Mouse (Mus musculus): ENCODE measurements around the gene Gm17655. TPM values are rescaled to one million over a fixed set of nuclear protein-coding genes. Genes with fewer than 3 reads are reported as not detected.
"Not testable (repeated sequence)": the region's sequence is repeated elsewhere in the genome, so short reads cannot be mapped to it uniquely, and the experiment has no call there.

Gm17655 gene
- polyA plus RNA-seq, 1 experiment from 2014 or later: 8.8 TPM

- H3K9me3 ChIP-seq, H3K4me1 ChIP-seq, H3K27me3 ChIP-seq, H3K36me3 ChIP-seq: not testable (repeated sequence)
- Histone ChIP-seq H3K27ac (replicated peaks) (peak overlapping the region; percentile 84), H3K4me3 (peak overlapping the region; percentile 40), H3K4me2 (replicated peaks) (peak overlapping the region; percentile 57), H3K9ac (replicated peaks) (peak overlapping the region; percentile 48)
- ATAC-seq (replicated peaks): peak; percentile 98
- 21% methylated on average over 8 of the region's 8 CpGs for WGBS
These were observed 48.5 kb downstream of the Gm17655 start for GRCm38 (mm10) chr5:110023694-110024427.

- H3K4me3 ChIP-seq: peak overlapping the region; percentile 40
- peak overlapping the region; percentile 57 for H3K4me2 ChIP-seq (replicated peaks)
- no peaks in the 10 kb centered on the region for H3K27me3 ChIP-seq
- ATAC-seq (replicated peaks): peak; percentile 89
- peak overlapping the region; percentile 48 for H3K9ac ChIP-seq (replicated peaks)
- peak overlapping the region; percentile 84 for H3K27ac ChIP-seq (replicated peaks)
- 24% methylated on average over 9 of the region's 9 CpGs for WGBS
- 0 out of 2 replicates have a peak, but pooled peaks cover under 1% of the 10 kb centered on the region for H3K9me3 ChIP-seq
- no peaks in the 10 kb centered on the region for H3K36me3 ChIP-seq
- no peaks in the 10 kb centered on the region for H3K4me1 ChIP-seq
These were observed 49.0 kb downstream of the Gm17655 start for GRCm38 (mm10) chr5:110023273-110023672.

- not testable (repeated sequence) for ATAC-seq (replicated peaks); H3K36me3 ChIP-seq; H3K4me2 ChIP-seq (replicated peaks); H3K4me3 ChIP-seq; H3K4me1 ChIP-seq; H3K9ac ChIP-seq (replicated peaks); H3K27me3 ChIP-seq; H3K27ac ChIP-seq (replicated peaks)
- 89% methylated on average over 10 of the region's 10 CpGs for WGBS
- peaks cover 12% of the 10 kb centered on the region; the same call in 1 of the 2 replicates for H3K9me3 ChIP-seq
These were observed 56.5 kb downstream of the Gm17655 start for GRCm38 (mm10) chr5:110015775-110016174.

Other genes with a start within 250 kb of the Gm17655 start
- gene Gm15446, start 149.1 kb downstream of the Gm17655 start, polyA plus RNA-seq (2015; fragmentation: Nextera tagmentation; extraction: Ambion mirVana): 0.43 and 0.61 TPM in 2 replicates
- gene Zfp932, start 76.0 kb downstream of the Gm17655 start, polyA plus RNA-seq (2015; fragmentation: Nextera tagmentation; extraction: Ambion mirVana): 27.7 and 30.3 TPM in 2 replicates
- 0.70 and 1.0 TPM in 2 replicates for gene Gm35315, start 21.9 kb upstream of the Gm17655 start, polyA plus RNA-seq (2015; fragmentation: Nextera tagmentation; extraction: Ambion mirVana)
- gene Plcxd1, start 27.5 kb upstream of the Gm17655 start, polyA plus RNA-seq (2015; fragmentation: Nextera tagmentation; extraction: Ambion mirVana): 2.6 and 2.8 TPM in 2 replicates
- 66.3 and 67.9 TPM in 2 replicates for gene Gtpbp6, start 35.7 kb upstream of the Gm17655 start, polyA plus RNA-seq (2015; fragmentation: Nextera tagmentation; extraction: Ambion mirVana)
- gene Zfp605, start 37.6 kb upstream of the Gm17655 start, polyA plus RNA-seq (2015; fragmentation: Nextera tagmentation; extraction: Ambion mirVana): 17.3 and 17.9 TPM in 2 replicates
- gene Chfr, start 63.3 kb upstream of the Gm17655 start, polyA plus RNA-seq (2015; fragmentation: Nextera tagmentation; extraction: Ambion mirVana): 85.2 and 86.9 TPM in 2 replicates
- gene Golga3, start 104.2 kb upstream of the Gm17655 start, polyA plus RNA-seq (2015; fragmentation: Nextera tagmentation; extraction: Ambion mirVana): 21.6 and 21.7 TPM in 2 replicates
- gene Ankle2, start 158.5 kb upstream of the Gm17655 start, polyA plus RNA-seq (2015; fragmentation: Nextera tagmentation; extraction: Ambion mirVana): 26.9 and 28.6 TPM in 2 replicates
- gene Pgam5, start 197.4 kb upstream of the Gm17655 start, polyA plus RNA-seq (2015; fragmentation: Nextera tagmentation; extraction: Ambion mirVana): 105 and 107 TPM in 2 replicates
- gene Pxmp2, start 213.7 kb upstream of the Gm17655 start, polyA plus RNA-seq (2015; fragmentation: Nextera tagmentation; extraction: Ambion mirVana): 6.3 and 8.4 TPM in 2 replicates
- gene Pole, start 213.8 kb upstream of the Gm17655 start, polyA plus RNA-seq (2015; fragmentation: Nextera tagmentation; extraction: Ambion mirVana): 14.3 and 16.3 TPM in 2 replicates

Data from forebrain, embryonic 15.5 days (tissue).